Mouse (Mus musculus): ENCODE results near the gene Rex1bd. TPM values are rescaled to one million over a fixed set of nuclear protein-coding genes. Genes with fewer than 3 reads are reported as not detected.
A peak's percentile ranks its signal among the peaks of the same experiment; 100 is the strongest.

Rex1bd gene
- polyA plus RNA-seq, 1 experiment from 2014 or later, result 178 TPM

GRCm38 (mm10) chr8:70540013-70540506 lies 33.5 kb upstream of the Rex1bd start:
- Histone ChIP-seq H3K27ac (peak overlapping the region; percentile 92), H3K36me3 (peaks cover 28% of the 10 kb centered on the region), H3K4me1 (peaks cover 35% of the 10 kb centered on the region), H3K9me3 (no peaks in the 10 kb centered on the region), H3K4me2 (peak overlapping the region; percentile 96), H3K4me3 (peak overlapping the region; percentile 81), H3K9ac (peak overlapping the region; percentile 93), H3K27me3 (no peaks in the 10 kb centered on the region)
- no peak for ATAC-seq (ENCODE audit: insufficient number of reproducible peaks, insufficient read depth, low FRiP score, low TSS enrichment, low read depth)
- 5% methylated on average over 4 of the region's 4 CpGs for WGBS

- WGBS, result under 1% methylated on average over 58 of the region's 58 CpGs
- H3K4me1 ChIP-seq, result peaks cover 35% of the 10 kb centered on the region
- peak within 1 kb of the TSS; percentile 93 for H3K9ac ChIP-seq
- peak within 1 kb of the TSS; percentile 96 for H3K4me2 ChIP-seq
- H3K9me3 ChIP-seq, result no peaks in the 10 kb centered on the region
- ATAC-seq (ENCODE audit: insufficient number of reproducible peaks, insufficient read depth, low FRiP score, low TSS enrichment, low read depth), result peak; percentile 89
- peaks cover 34% of the 10 kb centered on the region for H3K36me3 ChIP-seq
- peak within 1 kb of the TSS; percentile 92 for H3K27ac ChIP-seq
- H3K4me3 ChIP-seq, result peak within 1 kb of the TSS; percentile 81
- no peaks in the 10 kb centered on the region for H3K27me3 ChIP-seq
Observed at GRCm38 (mm10) chr8:70539077-70539813, 32.7 kb upstream of the Rex1bd start, which contains the start of gene Ell. TSS of gene Ell (plus strand) at chr8:70539457.

- H3K9ac ChIP-seq, result peak overlapping the region; percentile 93
- H3K4me2 ChIP-seq, result peak overlapping the region; percentile 96
- H3K4me1 ChIP-seq, result peaks cover 32% of the 10 kb centered on the region
- H3K27ac ChIP-seq, result peak overlapping the region; percentile 92
- ATAC-seq (ENCODE audit: insufficient number of reproducible peaks, insufficient read depth, low FRiP score, low TSS enrichment, low read depth), result peak; percentile 81
- H3K9me3 ChIP-seq, result no peaks in the 10 kb centered on the region
- WGBS, result under 1% methylated on average over 32 of the region's 32 CpGs
- peak overlapping the region; percentile 81 for H3K4me3 ChIP-seq
- peaks cover 40% of the 10 kb centered on the region for H3K36me3 ChIP-seq
- no peaks in the 10 kb centered on the region for H3K27me3 ChIP-seq
Observed at GRCm38 (mm10) chr8:70538633-70539076, 32.1 kb upstream of the Rex1bd start.

GRCm38 (mm10) chr8:70538024-70538579 lies 31.6 kb upstream of the Rex1bd start:
- peak overlapping the region; percentile 93 for H3K9ac ChIP-seq
- H3K36me3 ChIP-seq, result peaks cover 45% of the 10 kb centered on the region
- H3K4me2 ChIP-seq, result peak overlapping the region; percentile 96
- no peak for ATAC-seq (ENCODE audit: insufficient number of reproducible peaks, insufficient read depth, low FRiP score, low TSS enrichment, low read depth)
- H3K4me1 ChIP-seq, result peaks cover 27% of the 10 kb centered on the region
- H3K9me3 ChIP-seq, result no peaks in the 10 kb centered on the region
- no peaks in the 10 kb centered on the region for H3K27me3 ChIP-seq
- peak overlapping the region; percentile 92 for H3K27ac ChIP-seq
- peak overlapping the region; percentile 81 for H3K4me3 ChIP-seq
- WGBS, result 13% methylated on average over 24 of the region's 24 CpGs

- Histone ChIP-seq H3K36me3 (peaks cover 69% of the 10 kb centered on the region), H3K9ac (no peak overlapping the region), H3K27ac (no peak overlapping the region), H3K27me3 (no peaks in the 10 kb centered on the region), H3K4me2 (no peak overlapping the region), H3K9me3 (no peaks in the 10 kb centered on the region), H3K4me1 (peaks cover 13% of the 10 kb centered on the region), H3K4me3 (no peak overlapping the region)
- 89% methylated on average over 2 of the region's 2 CpGs for WGBS
- ATAC-seq (ENCODE audit: insufficient number of reproducible peaks, insufficient read depth, low FRiP score, low TSS enrichment, low read depth), result no peak
Observed at GRCm38 (mm10) chr8:70535701-70536100, 29.1 kb upstream of the Rex1bd start.

GRCm38 (mm10) chr8:70535221-70535620 lies 28.7 kb upstream of the Rex1bd start:
- Histone ChIP-seq H3K4me1 (peaks cover 8% of the 10 kb centered on the region), H3K9ac (no peak overlapping the region), H3K36me3 (peaks cover 74% of the 10 kb centered on the region), H3K4me2 (no peak overlapping the region), H3K4me3 (no peak overlapping the region), H3K9me3 (no peaks in the 10 kb centered on the region), H3K27me3 (no peaks in the 10 kb centered on the region), H3K27ac (no peak overlapping the region)
- 96% methylated on average over 3 of the region's 3 CpGs for WGBS
- ATAC-seq (ENCODE audit: insufficient number of reproducible peaks, insufficient read depth, low FRiP score, low TSS enrichment, low read depth), result no peak

GRCm38 (mm10) chr8:70534281-70534680 lies 27.7 kb upstream of the Rex1bd start:
- peaks cover 83% of the 10 kb centered on the region for H3K36me3 ChIP-seq

GRCm38 (mm10) chr8:70530314-70530713 lies 23.8 kb upstream of the Rex1bd start:
- no peak overlapping the region for H3K4me3 ChIP-seq
- no peak for ATAC-seq (ENCODE audit: insufficient number of reproducible peaks, insufficient read depth, low FRiP score, low TSS enrichment, low read depth)
- H3K27me3 ChIP-seq, result no peaks in the 10 kb centered on the region
- peaks cover 62% of the 10 kb centered on the region for H3K36me3 ChIP-seq
- no peak overlapping the region for H3K4me2 ChIP-seq
- H3K4me1 ChIP-seq, result peaks cover 27% of the 10 kb centered on the region
- H3K27ac ChIP-seq, result no peak overlapping the region
- WGBS, result 89% methylated on average over 2 of the region's 2 CpGs
- no peak overlapping the region for H3K9ac ChIP-seq
- no peaks in the 10 kb centered on the region for H3K9me3 ChIP-seq

More at GRCm38 (mm10) chr8:70534281-70534680, 27.7 kb upstream of the Rex1bd start:
- Histone ChIP-seq H3K4me1 (peaks cover 11% of the 10 kb centered on the region), H3K9ac (no peak overlapping the region), H3K4me2 (no peak overlapping the region), H3K4me3 (no peak overlapping the region), H3K9me3 (no peaks in the 10 kb centered on the region), H3K27me3 (no peaks in the 10 kb centered on the region), H3K27ac (no peak overlapping the region)
- WGBS, result 89% methylated on average over 12 of the region's 12 CpGs
- ATAC-seq (ENCODE audit: insufficient number of reproducible peaks, insufficient read depth, low FRiP score, low TSS enrichment, low read depth), result no peak

- Histone ChIP-seq H3K4me1 (peaks cover 27% of the 10 kb centered on the region), H3K9ac (no peak overlapping the region), H3K36me3 (peaks cover 56% of the 10 kb centered on the region)
Observed at GRCm38 (mm10) chr8:70529741-70530161, 23.2 kb upstream of the Rex1bd start.

GRCm38 (mm10) chr8:70529299-70529698 lies 22.7 kb upstream of the Rex1bd start:
- Histone ChIP-seq H3K36me3 (peaks cover 52% of the 10 kb centered on the region), H3K9ac (peak overlapping the region; percentile 44; the same call in 1 of the 2 replicates), H3K4me1 (peaks cover 27% of the 10 kb centered on the region), H3K27ac (no peak overlapping the region), H3K4me3 (0 out of 2 replicates have a peak overlapping the region, but pooled peaks have one; percentile 6), H3K27me3 (no peaks in the 10 kb centered on the region), H3K4me2 (peak overlapping the region; percentile 11; the same call in 1 of the 2 replicates), H3K9me3 (no peaks in the 10 kb centered on the region)
- ATAC-seq (ENCODE audit: insufficient number of reproducible peaks, insufficient read depth, low FRiP score, low TSS enrichment, low read depth), result no peak
- WGBS, result 83% methylated on average over 5 of the region's 5 CpGs

More at GRCm38 (mm10) chr8:70529741-70530161, 23.2 kb upstream of the Rex1bd start:
- Histone ChIP-seq H3K4me2 (no peak overlapping the region), H3K9me3 (no peaks in the 10 kb centered on the region), H3K27me3 (no peaks in the 10 kb centered on the region), H3K4me3 (no peak overlapping the region), H3K27ac (no peak overlapping the region)
- no peak for ATAC-seq (ENCODE audit: insufficient number of reproducible peaks, insufficient read depth, low FRiP score, low TSS enrichment, low read depth)
- WGBS, result 94% methylated on average over 3 of the region's 3 CpGs

GRCm38 (mm10) chr8:70528182-70528797 lies 21.7 kb upstream of the Rex1bd start:
- H3K27ac ChIP-seq, result peak overlapping the region; percentile 84
- H3K9me3 ChIP-seq, result no peaks in the 10 kb centered on the region
- H3K9ac ChIP-seq, result peak overlapping the region; percentile 95
- 31% methylated on average over 13 of the region's 13 CpGs for WGBS
- peaks cover 42% of the 10 kb centered on the region for H3K36me3 ChIP-seq
- H3K4me3 ChIP-seq, result peak overlapping the region; percentile 62
- H3K4me2 ChIP-seq, result peak overlapping the region; percentile 65
- no peaks in the 10 kb centered on the region for H3K27me3 ChIP-seq
- no peak for ATAC-seq (ENCODE audit: insufficient number of reproducible peaks, insufficient read depth, low FRiP score, low TSS enrichment, low read depth)
- peaks cover 30% of the 10 kb centered on the region for H3K4me1 ChIP-seq
